Mouse (Mus musculus) mammary gland, adult 2 months (tissue): ENCODE data around the gene Crlf1. TPM values are rescaled to one million over a fixed set of nuclear protein-coding genes. Genes with fewer than 3 reads are reported as not detected.

Experiments
- polyA plus RNA-seq: library from polyadenylated mRNA; depleted of rRNA; stranded (reverse); fragments of >200 nt; gene quantifications from 2 replicates; pipeline ENCODE4 v1.2.3, GENCODE M21; 2012; ENCODE audit warnings: low replicate concordance; rRNA removed

Gene Crlf1
- polyA plus RNA-seq, result 5.2 and 5.7 TPM in 2 replicates

DNA sequence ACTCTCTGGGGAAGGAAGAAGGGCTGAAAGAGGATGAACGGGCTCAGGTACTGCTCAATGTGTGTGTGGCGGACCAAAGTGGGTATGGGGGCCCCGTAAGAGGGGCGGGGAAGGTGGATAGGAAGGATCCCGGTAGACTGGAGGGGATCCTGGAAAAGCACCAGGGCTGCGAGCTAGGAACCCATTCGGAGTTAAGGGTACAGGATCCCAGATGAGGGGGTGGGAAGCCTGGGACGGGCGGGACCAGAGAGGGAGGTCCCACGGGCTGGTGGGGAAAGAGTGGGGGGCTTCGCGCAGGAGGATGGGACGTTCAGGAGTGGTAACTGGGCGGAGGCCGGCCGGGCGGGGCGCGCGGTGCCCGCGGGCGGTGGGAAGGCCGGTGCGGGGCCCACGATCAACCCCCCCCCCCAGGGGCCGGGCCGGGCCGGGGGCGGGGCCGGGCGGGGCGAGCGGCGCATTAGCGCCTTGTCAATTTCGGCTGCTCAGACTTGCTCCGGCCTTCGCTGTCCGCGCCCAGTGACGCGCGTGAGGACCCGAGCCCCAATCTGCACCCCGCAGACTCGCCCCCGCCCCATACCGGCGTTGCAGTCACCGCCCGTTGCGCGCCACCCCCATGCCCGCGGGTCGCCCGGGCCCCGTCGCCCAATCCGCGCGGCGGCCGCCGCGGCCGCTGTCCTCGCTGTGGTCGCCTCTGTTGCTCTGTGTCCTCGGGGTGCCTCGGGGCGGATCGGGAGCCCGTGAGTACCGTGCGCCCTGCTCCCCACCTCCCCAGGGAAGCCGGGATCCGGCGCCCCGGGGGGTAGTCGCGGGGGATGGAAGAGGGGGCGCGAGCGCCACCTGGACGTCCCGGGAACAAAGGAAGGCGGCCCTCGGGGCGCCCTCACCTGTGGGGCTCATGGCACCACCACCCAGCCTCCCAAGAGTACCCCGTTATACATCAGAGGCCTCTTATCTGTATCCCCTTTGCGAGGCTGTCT, at the start of gene Crlf1:
TSS of gene Crlf1 (plus strand) at position 495 of the 977 bp plus-strand sequence.

GRCm38 (mm10) chr8:70476333-70477268, 16.4 kb upstream of the Crlf1 start, which contains the start of gene Klhl26:
Gene Klhl26, minus strand, starts transcription at chr8:70476968.

GRCm38 (mm10) chr8:70486941-70487520, 5.9 kb upstream of the Crlf1 start, which contains the start of gene Tmem59l:
Gene Tmem59l, minus strand, starts transcription at chr8:70487358.

DNA sequence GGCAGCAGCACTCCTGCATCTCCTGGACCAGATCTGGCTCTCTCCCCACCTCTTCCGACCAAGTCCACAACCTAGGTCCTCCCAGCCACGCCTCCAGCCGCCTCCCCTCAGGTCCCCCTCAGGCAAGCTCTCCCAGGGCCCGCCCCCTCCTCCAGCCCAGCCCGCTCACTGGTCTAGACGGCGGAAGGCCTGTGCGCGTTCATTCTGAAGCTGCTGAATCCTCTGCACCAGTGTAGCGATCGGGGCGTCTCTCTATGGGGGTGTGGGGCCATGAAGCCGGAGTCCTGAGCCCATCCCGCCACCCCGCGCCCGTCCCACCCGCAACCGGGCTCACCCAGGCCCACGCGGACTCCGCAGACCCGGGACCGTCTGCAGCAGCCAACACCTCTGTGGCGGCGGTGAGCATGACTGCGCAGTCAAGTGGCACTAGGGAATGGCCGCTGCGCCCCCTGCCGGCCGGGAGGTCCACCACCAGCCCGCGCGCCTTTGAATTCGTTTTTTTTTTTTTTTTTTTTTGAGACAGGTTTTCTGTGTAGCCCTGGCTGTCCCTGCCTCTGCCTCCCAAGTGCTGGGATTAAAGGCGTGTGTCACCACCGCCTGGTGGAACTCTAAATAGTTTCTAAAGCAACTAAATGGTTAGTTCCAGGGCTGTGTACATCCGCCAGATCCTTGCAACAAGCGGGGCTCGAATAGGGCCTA, 13.5 kb downstream of the Crlf1 start, which contains the start of gene Rex1bd:
TSS of gene Rex1bd (minus strand) at position 425 of the 699 bp plus-strand sequence.

GRCm38 (mm10) chr8:70510228-70510915, 17.4 kb downstream of the Crlf1 start, which contains the start of gene Uba52:
Gene Uba52, minus strand, starts transcription at chr8:70510801.

GRCm38 (mm10) chr8:70527512-70528181, 34.7 kb downstream of the Crlf1 start, which contains the start of the genes Fkbp8 and Kxd1:
Gene Fkbp8, plus strand, starts transcription at chr8:70527724.
Gene Kxd1, minus strand, starts transcription at chr8:70527956.

DNA sequence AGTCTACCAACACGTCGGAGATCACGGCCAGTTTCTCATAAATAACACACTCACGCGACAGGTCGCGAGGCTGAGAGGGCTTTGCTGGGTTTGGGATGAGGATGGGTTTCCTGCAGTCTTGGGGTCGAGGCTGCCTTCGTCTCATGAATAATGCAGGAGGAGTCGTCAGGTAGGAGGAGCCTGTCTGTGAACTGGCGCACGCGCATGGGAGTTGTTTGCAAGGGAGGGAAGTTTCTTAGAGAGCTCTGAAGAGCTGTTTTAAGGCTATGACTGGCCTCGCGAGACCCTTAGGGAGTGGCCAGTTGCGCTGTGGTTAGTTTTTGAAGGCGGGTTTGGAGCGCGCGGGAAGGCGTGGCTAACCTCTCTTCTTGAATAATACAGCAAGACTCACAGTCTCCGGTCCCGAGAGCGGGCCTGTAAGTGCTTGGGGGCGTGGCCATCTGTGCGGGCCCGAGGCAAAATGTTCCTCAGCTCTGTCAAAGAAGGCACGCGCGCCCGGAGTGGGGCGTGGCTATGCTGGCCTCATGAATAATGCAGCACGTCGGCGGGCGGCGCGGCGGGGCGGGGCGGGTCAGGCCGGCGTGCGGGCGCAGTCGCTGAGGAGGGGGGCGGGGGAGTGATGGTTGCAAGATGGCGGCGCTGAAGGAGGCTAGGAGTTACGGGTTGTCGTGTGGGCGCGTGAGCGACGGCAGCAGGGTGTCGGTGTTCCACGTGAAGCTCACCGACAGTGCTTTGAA, 46.3 kb downstream of the Crlf1 start, which contains the start of gene Ell:
TSS of gene Ell (plus strand) at position 381 of the 737 bp plus-strand sequence.

Other genes with a start within 250 kb of the Crlf1 start
- gene Homer3, start 210.3 kb upstream of the Crlf1 start, polyA plus RNA-seq, result 28.4 and 42.3 TPM in 2 replicates
- 43.0 and 47.9 TPM in 2 replicates for gene Ddx49, start 190.7 kb upstream of the Crlf1 start, polyA plus RNA-seq
- 262 and 364 TPM in 2 replicates for gene Cope, start 190.6 kb upstream of the Crlf1 start, polyA plus RNA-seq
- 1.1 and 8.3 TPM in 2 replicates for gene Cers1, start 177.4 kb upstream of the Crlf1 start, polyA plus RNA-seq
- gene Gdf1, start 163.3 kb upstream of the Crlf1 start, polyA plus RNA-seq, result 2.9 TPM in 1 of 2 replicates, not detected in the other
- gene Upf1, start 139.9 kb upstream of the Crlf1 start, polyA plus RNA-seq, result 23.8 and 44.2 TPM in 2 replicates
- gene Comp, start 119.6 kb upstream of the Crlf1 start, polyA plus RNA-seq, result 1.1 TPM in 2 replicates
- 22.9 and 36.9 TPM in 2 replicates for gene Crtc1, start 53.6 kb upstream of the Crlf1 start, polyA plus RNA-seq
- 53.4 and 80.6 TPM in 2 replicates for gene Klhl26, start 16.2 kb upstream of the Crlf1 start, polyA plus RNA-seq
- 0.42 and 0.50 TPM in 2 replicates for gene Tmem59l, start 5.8 kb upstream of the Crlf1 start, polyA plus RNA-seq
- 240 and 366 TPM in 2 replicates for gene Rex1bd, start 13.6 kb downstream of the Crlf1 start, polyA plus RNA-seq
- 371 and 768 TPM in 2 replicates for gene Uba52, start 17.6 kb downstream of the Crlf1 start, polyA plus RNA-seq
- 331 and 487 TPM in 2 replicates for gene Fkbp8, start 34.6 kb downstream of the Crlf1 start, polyA plus RNA-seq
- 82.7 and 119 TPM in 2 replicates for gene Kxd1, start 34.8 kb downstream of the Crlf1 start, polyA plus RNA-seq
- gene Ell, start 46.3 kb downstream of the Crlf1 start, polyA plus RNA-seq, result 29.0 and 40.3 TPM in 2 replicates
- gene Isyna1, start 101.2 kb downstream of the Crlf1 start, polyA plus RNA-seq, result 107 and 194 TPM in 2 replicates
- 143 and 413 TPM in 2 replicates for gene Ssbp4, start 115.7 kb downstream of the Crlf1 start, polyA plus RNA-seq
- gene Lrrc25, start 123.0 kb downstream of the Crlf1 start, polyA plus RNA-seq, result 23.8 and 34.0 TPM in 2 replicates
- gene Gdf15, start 139.3 kb downstream of the Crlf1 start, polyA plus RNA-seq, result 1.3 and 4.8 TPM in 2 replicates
- 36.5 and 50.6 TPM in 2 replicates for gene Pgpep1, start 167.2 kb downstream of the Crlf1 start, polyA plus RNA-seq
- 62.1 and 102 TPM in 2 replicates for gene Lsm4, start 180.1 kb downstream of the Crlf1 start, polyA plus RNA-seq
- 185 and 938 TPM in 2 replicates for gene Jund, start 205.8 kb downstream of the Crlf1 start, polyA plus RNA-seq
- 0.03 and 0.04 TPM in 2 replicates for gene Iqcn, start 210.3 kb downstream of the Crlf1 start, polyA plus RNA-seq
- gene Gm3336, start 225.4 kb downstream of the Crlf1 start, polyA plus RNA-seq, result 0.20 and 0.50 TPM in 2 replicates
- gene Pde4c, start 230.6 kb downstream of the Crlf1 start, polyA plus RNA-seq, result 5.5 and 6.5 TPM in 2 replicates